Mouse (Mus musculus): ENCODE results near the gene Hist1h2ah.

GRCm38 (mm10) chr13:22007121-22007510, 28.3 kb downstream of the Hist1h2ah start:
- no peak for TF ChIP-seq CHD2 (IDR thresholded peaks at IDR 0.05; ENCODE audit: low read length)
- no peak for TF ChIP-seq GATA1 (IDR thresholded peaks at IDR 0.05; ENCODE audit: low read depth, low read length)
- TF ChIP-seq CTCF (IDR thresholded peaks at IDR 0.05 in 2 of 3, conservative IDR thresholded peaks at IDR 0.05 in 1 of 3; ENCODE audit: control insufficient read depth in 1 of 3, insufficient read depth in 1 of 3, low read depth in 2 of 3, low read length in 3 of 3, poor library complexity in 1 of 3, severe bottlenecking in 1 of 3), result no peak
- TF ChIP-seq POLR2A (IDR thresholded peaks at IDR 0.05; ENCODE audit: control insufficient read depth in 1 of 2, insufficient read depth in 1 of 2, low read depth in 1 of 2, low read length in 2 of 2, poor library complexity in 1 of 2), result no peak
- TF ChIP-seq HCFC1 (IDR thresholded peaks at IDR 0.05; ENCODE audit: low read depth, low read length), result no peak
- TF ChIP-seq POLR2AphosphoS2 (IDR thresholded peaks at IDR 0.05; ENCODE audit: low read length), result no peak
- no peak for TF ChIP-seq NELFE (IDR thresholded peaks at IDR 0.05; ENCODE audit: low read depth, low read length)
- TF ChIP-seq MXI1 (IDR thresholded peaks at IDR 0.05; ENCODE audit: low read depth, low read length), result no peak
- TF ChIP-seq SIN3A (IDR thresholded peaks at IDR 0.05; ENCODE audit: low read length), result no peak
- TF ChIP-seq MAZ (IDR thresholded peaks at IDR 0.05; ENCODE audit: low read depth, low read length), result no peak
- TF ChIP-seq TAL1 (IDR thresholded peaks at IDR 0.05; ENCODE audit: low read length), result no peak
- no peak for TF ChIP-seq EP300 (IDR thresholded peaks at IDR 0.05; ENCODE audit: low read depth in 1 of 2, low read length in 2 of 2)
- TF ChIP-seq SMC3 (IDR thresholded peaks at IDR 0.05; ENCODE audit: low read depth, low read length), result no peak
- TF ChIP-seq CHD1 (IDR thresholded peaks at IDR 0.05; ENCODE audit: low read depth, low read length), result no peak
